Mouse (Mus musculus): ENCODE data around the gene Scrn1. TPM values are rescaled to one million over a fixed set of nuclear protein-coding genes. Genes with fewer than 3 reads are reported as not detected.

Scrn1 gene
- polyA plus RNA-seq, 1 experiment from 2014 or later = 6.4 TPM

DNA sequence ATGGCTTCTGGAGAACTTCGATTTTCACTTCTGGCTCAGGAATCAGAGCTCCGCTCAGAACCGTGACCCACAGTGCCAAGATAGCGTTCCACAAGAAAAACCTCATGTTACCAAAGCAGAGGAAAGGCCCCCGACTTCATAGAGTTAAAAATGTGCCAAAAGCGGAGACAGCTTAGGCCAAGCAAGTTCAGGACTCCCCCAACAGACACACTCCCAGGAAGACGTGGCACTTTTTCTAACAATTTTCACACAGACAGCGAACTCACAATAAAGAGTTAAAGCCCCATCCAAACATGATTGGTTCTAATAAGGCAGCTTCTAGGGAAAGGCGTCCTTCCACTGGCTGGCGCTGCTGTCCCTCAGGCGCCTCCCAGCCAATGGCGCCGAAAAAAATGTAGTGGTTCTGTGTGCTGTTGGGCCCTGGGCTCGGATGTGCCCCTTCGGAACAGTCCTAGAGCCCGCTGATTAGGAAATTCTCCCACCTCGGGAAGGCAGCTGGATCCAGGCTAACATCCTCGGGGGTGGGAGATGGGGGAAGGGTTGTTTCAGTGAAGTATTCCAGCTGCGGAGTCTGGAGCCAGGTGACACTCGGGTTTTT, 26.7 kb upstream of the Scrn1 start:
- H3K4me1 ChIP-seq = peaks cover 32% of the 10 kb centered on the region
- ATAC-seq (ENCODE audit: insufficient number of reproducible peaks, low FRiP score, low TSS enrichment, low read depth) = peak; percentile 92
- H3K9me3 ChIP-seq = no peaks in the 10 kb centered on the region
- peak overlapping the region; percentile 67 for H3K9ac ChIP-seq
- peak overlapping the region; percentile 82 for H3K27ac ChIP-seq
- no peaks in the 10 kb centered on the region for H3K27me3 ChIP-seq
- peak overlapping the region; percentile 59 for H3K4me3 ChIP-seq
- peak overlapping the region; percentile 64 for H3K4me2 ChIP-seq
- WGBS = under 1% methylated on average over 20 of the region's 20 CpGs
- no peaks in the 10 kb centered on the region; the same call in 1 of the 2 replicates for H3K36me3 ChIP-seq

DNA sequence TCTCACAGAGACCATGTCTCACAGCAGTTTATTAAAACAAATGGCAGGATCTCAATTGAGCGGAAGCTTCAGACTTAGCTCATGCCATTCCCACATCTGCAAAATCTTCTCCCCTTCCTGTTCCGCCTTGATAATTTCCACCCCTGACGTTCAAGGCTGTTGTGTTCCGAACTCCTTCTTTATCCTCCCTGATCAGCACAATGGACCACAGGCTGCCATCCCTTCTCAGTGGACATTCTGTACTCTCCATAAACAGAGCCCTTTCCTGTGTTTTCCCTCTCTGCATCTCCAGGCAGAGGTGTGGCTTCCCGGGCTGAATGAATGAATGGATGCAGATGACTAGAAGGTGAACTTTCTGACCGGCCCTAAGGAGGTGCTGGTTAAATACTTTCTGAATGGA, 25.5 kb upstream of the Scrn1 start:
- Histone ChIP-seq H3K9ac (no peak overlapping the region), H3K9me3 (no peaks in the 10 kb centered on the region), H3K4me3 (peak overlapping the region; percentile 35), H3K27ac (no peak overlapping the region), H3K36me3 (peaks cover 6% of the 10 kb centered on the region; the same call in 1 of the 2 replicates), H3K4me2 (peak overlapping the region; percentile 64), H3K4me1 (peaks cover 28% of the 10 kb centered on the region), H3K27me3 (no peaks in the 10 kb centered on the region)
- 46% methylated on average over 6 of the region's 6 CpGs for WGBS
- ATAC-seq (ENCODE audit: insufficient number of reproducible peaks, low FRiP score, low TSS enrichment, low read depth) = no peak

DNA sequence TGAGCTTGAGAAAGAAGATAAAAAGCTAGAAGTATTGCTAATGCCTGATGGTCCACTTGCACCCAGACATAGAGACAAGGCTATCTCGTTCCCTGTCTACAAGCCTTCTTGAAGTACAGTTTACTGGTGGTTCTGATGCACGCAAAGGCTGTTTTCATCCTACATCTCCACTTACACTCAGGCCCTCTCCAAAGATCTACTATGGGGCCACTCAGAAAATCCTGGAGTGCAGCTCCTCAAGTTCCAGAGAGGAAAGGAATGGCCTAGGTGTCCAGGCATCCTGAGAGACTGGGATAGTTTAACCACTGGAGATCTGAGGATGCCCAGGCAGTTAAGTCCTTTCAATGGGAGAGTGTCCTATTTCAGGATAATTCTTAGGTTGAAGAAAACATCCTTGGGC, 24.4 kb upstream of the Scrn1 start:
- no peaks in the 10 kb centered on the region for H3K27me3 ChIP-seq
- H3K36me3 ChIP-seq = peaks cover 6% of the 10 kb centered on the region; the same call in 1 of the 2 replicates
- no peaks in the 10 kb centered on the region for H3K9me3 ChIP-seq
- WGBS = 85% methylated on average over 2 of the region's 2 CpGs
- peak overlapping the region; percentile 35; the same call in 1 of the 2 replicates for H3K4me3 ChIP-seq
- peaks cover 20% of the 10 kb centered on the region; the same call in 1 of the 2 replicates for H3K4me1 ChIP-seq
- H3K4me2 ChIP-seq = peak overlapping the region; percentile 64; the same call in 1 of the 2 replicates
- H3K27ac ChIP-seq = no peak overlapping the region
- no peak overlapping the region for H3K9ac ChIP-seq
- ATAC-seq (ENCODE audit: insufficient number of reproducible peaks, low FRiP score, low TSS enrichment, low read depth) = no peak

DNA sequence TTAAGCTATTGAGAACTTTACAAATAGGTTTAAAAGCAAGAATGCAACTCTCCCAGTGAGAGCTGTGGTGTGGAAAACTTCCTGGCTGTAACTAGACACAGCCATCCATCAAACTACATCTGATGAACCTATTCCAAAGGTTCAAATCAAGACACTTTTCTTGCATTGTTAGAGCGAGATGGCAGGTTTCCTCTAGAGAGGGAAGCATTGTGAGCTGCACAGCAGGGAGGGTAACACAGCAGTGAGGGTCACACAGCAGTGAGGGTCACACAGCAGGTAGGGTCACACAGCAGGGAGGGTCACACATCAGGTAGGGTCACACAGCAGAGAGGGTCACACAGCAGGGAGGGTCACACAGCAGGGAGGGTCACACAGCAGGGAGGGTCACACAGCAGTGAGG, 21.9 kb upstream of the Scrn1 start:
- Histone ChIP-seq H3K9ac (no peak overlapping the region), H3K4me3 (no peak overlapping the region), H3K4me1 (peaks cover 13% of the 10 kb centered on the region; the same call in 1 of the 2 replicates), H3K4me2 (no peak overlapping the region), H3K36me3 (peaks cover 21% of the 10 kb centered on the region), H3K9me3 (no peaks in the 10 kb centered on the region), H3K27ac (no peak overlapping the region), H3K27me3 (no peaks in the 10 kb centered on the region)
- WGBS = 58% methylated on average over 1 of the region's 1 CpGs
- no peak for ATAC-seq (ENCODE audit: insufficient number of reproducible peaks, low FRiP score, low TSS enrichment, low read depth)

GRCm38 (mm10) chr6:54587683-54588082, 21.4 kb upstream of the Scrn1 start:
- no peaks in the 10 kb centered on the region for H3K9me3 ChIP-seq
- H3K9ac ChIP-seq = no peak overlapping the region
- 69% methylated on average over 4 of the region's 4 CpGs for WGBS
- no peak overlapping the region for H3K4me3 ChIP-seq
- H3K4me2 ChIP-seq = no peak overlapping the region
- no peaks in the 10 kb centered on the region for H3K27me3 ChIP-seq
- H3K36me3 ChIP-seq = peaks cover 26% of the 10 kb centered on the region
- no peak overlapping the region for H3K27ac ChIP-seq
- H3K4me1 ChIP-seq = peaks cover 13% of the 10 kb centered on the region; the same call in 1 of the 2 replicates
- no peak for ATAC-seq (ENCODE audit: insufficient number of reproducible peaks, low FRiP score, low TSS enrichment, low read depth)

DNA sequence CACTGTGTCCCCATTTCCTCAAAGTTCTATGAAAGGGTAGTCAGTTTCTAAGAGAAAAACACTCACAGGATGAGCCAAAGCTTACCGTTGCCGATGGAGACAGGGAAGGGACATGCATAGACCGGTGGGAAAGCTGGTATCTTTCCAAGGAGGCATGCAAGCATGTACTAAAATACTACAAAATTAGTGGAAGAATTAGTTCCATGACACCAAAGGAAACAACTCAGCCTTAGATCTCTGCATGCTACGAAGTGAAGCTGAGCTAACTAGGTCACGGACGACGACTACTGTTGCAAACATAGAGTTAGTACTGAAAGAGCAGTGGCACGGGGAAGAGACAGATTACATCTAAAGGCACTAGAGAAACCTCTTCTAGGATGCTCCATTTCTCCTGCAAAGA, 20.6 kb upstream of the Scrn1 start:
- no peaks in the 10 kb centered on the region for H3K9me3 ChIP-seq
- no peak overlapping the region for H3K27ac ChIP-seq
- H3K4me2 ChIP-seq = no peak overlapping the region
- H3K36me3 ChIP-seq = peaks cover 32% of the 10 kb centered on the region
- WGBS = 83% methylated on average over 8 of the region's 8 CpGs
- no peak overlapping the region for H3K9ac ChIP-seq
- H3K4me1 ChIP-seq = peaks cover 12% of the 10 kb centered on the region; the same call in 1 of the 2 replicates
- no peak overlapping the region for H3K4me3 ChIP-seq
- H3K27me3 ChIP-seq = no peaks in the 10 kb centered on the region
- ATAC-seq (ENCODE audit: insufficient number of reproducible peaks, low FRiP score, low TSS enrichment, low read depth) = no peak

GRCm38 (mm10) chr6:54586175-54586574, 19.9 kb upstream of the Scrn1 start:
- H3K27ac ChIP-seq = no peak overlapping the region
- H3K4me1 ChIP-seq = peaks cover 6% of the 10 kb centered on the region; the same call in 1 of the 2 replicates
- 31% methylated on average over 2 of the region's 2 CpGs for WGBS
- peaks cover 37% of the 10 kb centered on the region for H3K36me3 ChIP-seq
- no peak overlapping the region for H3K4me2 ChIP-seq
- no peaks in the 10 kb centered on the region for H3K27me3 ChIP-seq
- H3K9ac ChIP-seq = no peak overlapping the region
- no peak overlapping the region for H3K4me3 ChIP-seq
- no peaks in the 10 kb centered on the region for H3K9me3 ChIP-seq
- ATAC-seq (ENCODE audit: insufficient number of reproducible peaks, low FRiP score, low TSS enrichment, low read depth) = no peak

DNA sequence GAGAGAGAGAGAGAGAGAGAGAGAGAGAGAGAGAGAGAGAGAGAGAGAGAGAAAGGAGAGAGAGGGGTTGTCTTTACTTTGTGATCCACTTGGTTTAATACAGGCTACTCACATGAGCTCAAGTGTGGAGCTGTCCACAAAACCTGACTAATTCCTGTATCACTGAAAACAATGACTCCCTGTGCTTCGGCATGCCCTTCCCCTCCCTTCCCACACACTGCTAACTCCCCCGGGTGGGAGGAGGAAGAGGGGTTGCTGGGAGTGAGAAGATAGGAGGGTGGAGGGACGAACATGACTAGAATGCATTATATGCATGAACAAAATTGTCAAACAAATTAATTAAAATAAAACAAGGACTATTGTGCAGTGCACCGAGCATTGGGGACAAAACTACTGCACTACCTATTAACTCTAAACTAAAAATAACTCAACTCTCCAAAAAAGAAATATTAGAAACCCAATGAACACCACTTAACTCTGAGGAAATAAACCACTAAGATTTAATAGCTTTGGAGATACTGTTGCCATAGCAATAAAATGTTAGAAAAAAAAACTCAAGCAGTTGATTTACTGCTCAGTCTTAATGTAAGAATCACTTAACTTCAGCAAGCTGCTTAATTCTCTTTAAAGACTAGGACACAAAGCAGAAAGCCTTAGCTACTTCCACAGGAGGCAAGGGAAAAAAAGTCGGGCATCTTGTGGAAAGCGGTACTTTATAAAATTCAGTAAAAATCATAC, 7.1 kb upstream of the Scrn1 start:
- Histone ChIP-seq H3K9me3 (no peaks in the 10 kb centered on the region), H3K4me1 (no peaks in the 10 kb centered on the region; the same call in 1 of the 2 replicates), H3K4me3 (no peak overlapping the region), H3K4me2 (no peak overlapping the region), H3K27me3 (no peaks in the 10 kb centered on the region), H3K27ac (no peak overlapping the region), H3K9ac (no peak overlapping the region), H3K36me3 (peaks cover 3% of the 10 kb centered on the region; the same call in 1 of the 2 replicates)
- ATAC-seq (ENCODE audit: insufficient number of reproducible peaks, low FRiP score, low TSS enrichment, low read depth) = no peak
- 32% methylated on average over 6 of the region's 6 CpGs for WGBS

DNA sequence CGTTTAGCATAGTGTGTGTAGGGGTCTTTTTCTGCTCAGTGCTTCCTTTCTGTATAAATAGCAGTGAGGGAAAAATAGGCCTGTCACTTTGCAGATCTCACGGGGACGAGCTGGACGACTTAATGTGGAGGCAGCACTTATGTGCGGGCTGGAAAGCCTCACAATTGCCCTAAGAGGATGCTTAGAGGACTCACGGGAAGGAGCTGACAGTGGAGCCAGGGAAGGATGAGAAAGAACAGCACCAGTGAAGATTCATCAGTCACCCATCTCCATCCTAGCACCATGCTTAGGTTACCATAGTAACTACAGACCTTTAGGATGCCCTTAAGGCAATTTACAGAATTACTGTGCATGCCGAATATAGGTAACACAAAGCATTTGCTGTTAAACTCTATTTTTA, 3.5 kb upstream of the Scrn1 start:
- no peaks in the 10 kb centered on the region for H3K27me3 ChIP-seq
- H3K4me3 ChIP-seq = no peak overlapping the region
- no peak overlapping the region for H3K4me2 ChIP-seq
- no peak overlapping the region for H3K27ac ChIP-seq
- WGBS = 22% methylated on average over 7 of the region's 7 CpGs
- H3K9me3 ChIP-seq = no peaks in the 10 kb centered on the region
- ATAC-seq (ENCODE audit: insufficient number of reproducible peaks, low FRiP score, low TSS enrichment, low read depth) = no peak
- no peak overlapping the region for H3K9ac ChIP-seq
- H3K36me3 ChIP-seq = no peaks in the 10 kb centered on the region
- peaks cover 14% of the 10 kb centered on the region for H3K4me1 ChIP-seq

GRCm38 (mm10) chr6:54566546-54566919, 244 bp upstream of the Scrn1 start:
- Histone ChIP-seq H3K27ac (peak overlapping the region; percentile 19; the same call in 1 of the 2 replicates), H3K36me3 (no peaks in the 10 kb centered on the region), H3K4me1 (peaks cover 14% of the 10 kb centered on the region), H3K9ac (0 out of 2 replicates have a peak overlapping the region, but pooled peaks have one; percentile 27), H3K27me3 (no peaks in the 10 kb centered on the region), H3K4me2 (peak overlapping the region; percentile 90), H3K9me3 (no peaks in the 10 kb centered on the region), H3K4me3 (peak overlapping the region; percentile 49)
- WGBS = 10% methylated on average over 6 of the region's 6 CpGs
- no peak for ATAC-seq (ENCODE audit: insufficient number of reproducible peaks, low FRiP score, low TSS enrichment, low read depth)

GRCm38 (mm10) chr6:54565012-54565411, 1.3 kb downstream of the Scrn1 start:
- no peaks in the 10 kb centered on the region for H3K9me3 ChIP-seq
- H3K36me3 ChIP-seq = no peaks in the 10 kb centered on the region
- peaks cover 14% of the 10 kb centered on the region for H3K4me1 ChIP-seq
- H3K4me3 ChIP-seq = no peak overlapping the region
- ATAC-seq (ENCODE audit: insufficient number of reproducible peaks, low FRiP score, low TSS enrichment, low read depth) = no peak
- no peak overlapping the region for H3K4me2 ChIP-seq
- no peak overlapping the region for H3K27ac ChIP-seq
- 56% methylated on average over 3 of the region's 3 CpGs for WGBS
- no peak overlapping the region for H3K9ac ChIP-seq
- no peaks in the 10 kb centered on the region for H3K27me3 ChIP-seq

GRCm38 (mm10) chr6:54564506-54564991, 1.7 kb downstream of the Scrn1 start:
- 59% methylated on average over 9 of the region's 9 CpGs for WGBS
- no peak for ATAC-seq (ENCODE audit: insufficient number of reproducible peaks, low FRiP score, low TSS enrichment, low read depth)
- no peak overlapping the region for H3K4me2 ChIP-seq
- no peaks in the 10 kb centered on the region for H3K9me3 ChIP-seq
- no peak overlapping the region for H3K27ac ChIP-seq
- no peaks in the 10 kb centered on the region for H3K36me3 ChIP-seq
- no peak overlapping the region for H3K4me3 ChIP-seq
- H3K27me3 ChIP-seq = no peaks in the 10 kb centered on the region
- no peak overlapping the region for H3K9ac ChIP-seq
- peaks cover 14% of the 10 kb centered on the region for H3K4me1 ChIP-seq

Data from limb, embryonic 15.5 days (tissue).